Mouse (Mus musculus): Measurements from ENCODE around the gene Pard3.

GRCm38 (mm10) chr8:127529746-127530145, 466.1 kb downstream of the Pard3 start:
- TF ChIP-seq CTCF (IDR thresholded peaks at IDR 0.05; ENCODE audit: insufficient read depth, low read depth, low read length) (no peak), POLR2A (IDR thresholded peaks at IDR 0.05; ENCODE audit: insufficient read depth, low read depth, low read length) (no peak)
